Mouse (Mus musculus) ES-Bruce4 (cell line): ENCODE measurements around the gene Ugt1a7c. TPM values are rescaled to one million over a fixed set of nuclear protein-coding genes. Genes with fewer than 3 reads are reported as not detected.
"Not testable (repeated sequence)": the region's sequence is repeated elsewhere in the genome, so short reads cannot be mapped to it uniquely, and the experiment has no call there.

Experiments
- H3K27ac ChIP-seq: 2 replicates; pipeline ENCODE4 v1.5.1; 2012; ENCODE audit warnings: low read length, inconsistent platforms; ENCODE audit not compliant: insufficient read depth
- H3K27me3 ChIP-seq: 2 replicates; pipeline ENCODE4 v1.6.1; 2012; ENCODE audit warnings: mild to moderate bottlenecking, low read length, inconsistent platforms; ENCODE audit not compliant: control insufficient read depth, poor library complexity, insufficient read depth, severe bottlenecking
- H3K36me3 ChIP-seq: 2 replicates; pipeline ENCODE4 v1.6.1; 2012; ENCODE audit warnings: inconsistent platforms, mild to moderate bottlenecking, low read length, moderate library complexity; ENCODE audit not compliant: control insufficient read depth, poor library complexity, insufficient read depth, severe bottlenecking
- H3K4me1 ChIP-seq: one replicate; pipeline ENCODE4 v1.8.1; 2011; ENCODE audit warnings: low read length; ENCODE audit not compliant: control insufficient read depth, insufficient read depth
- H3K4me3 ChIP-seq: 2 replicates; pipeline ENCODE4 v1.5.1; 2011; ENCODE audit warnings: low read depth, mild to moderate bottlenecking, low read length
- H3K9ac ChIP-seq: 2 replicates; pipeline ENCODE4 v1.6.1; 2012; ENCODE audit warnings: low read depth, mild to moderate bottlenecking, inconsistent platforms; ENCODE audit not compliant: poor library complexity, severe bottlenecking
- H3K9me3 ChIP-seq: replicated peaks from 2 replicates; pipeline ENCODE4 v1.6.1; 2012; ENCODE audit warnings: mild to moderate bottlenecking, low read length, inconsistent platforms; ENCODE audit not compliant: control insufficient read depth, poor library complexity, insufficient read depth, severe bottlenecking
- CTCF ChIP-seq: IDR thresholded peaks from one replicate; pipeline ENCODE4 v1.8.1; 2011; ENCODE audit warnings: low read depth, low read length
- EP300 ChIP-seq: IDR thresholded peaks from 2 replicates; pipeline ENCODE4 v1.6.1; 2011; ENCODE audit warnings: low read depth, low read length; ENCODE audit not compliant: insufficient read depth
- POLR2A ChIP-seq: IDR thresholded peaks from one replicate; pipeline ENCODE4 v1.8.1; 2011; ENCODE audit warnings: low read length; ENCODE audit not compliant: insufficient read depth
- polyA plus RNA-seq: library from polyadenylated mRNA; stranded (reverse); fragments of >200 nt; gene quantifications from 2 replicates; pipeline ENCODE4 v1.2.4, GENCODE M21; 2011; ENCODE audit warnings: low read depth; ENCODE audit not compliant: missing spikeins, insufficient read depth, insufficient read length

Gene Ugt1a7c
- polyA plus RNA-seq, 1 experiment: not detected

- no peaks in the 10 kb centered on the region for H3K36me3 ChIP-seq
- no peak overlapping the region for H3K27ac ChIP-seq
- no peaks in the 10 kb centered on the region for H3K27me3 ChIP-seq
- H3K9me3 ChIP-seq: no peaks in the 10 kb centered on the region; the same call in 1 of the 2 replicates
- no peak for TF ChIP-seq POLR2A
- no peak for TF ChIP-seq EP300
- no peak for TF ChIP-seq CTCF
- no peaks in the 10 kb centered on the region for H3K4me1 ChIP-seq
- no peak overlapping the region for H3K4me3 ChIP-seq
- no peak overlapping the region for H3K9ac ChIP-seq
These were observed 129.3 kb downstream of the Ugt1a7c start for GRCm38 (mm10) chr1:88224029-88224776.

GRCm38 (mm10) chr1:88225301-88225700 is 130.4 kb downstream of the Ugt1a7c start:
- not testable (repeated sequence) for H3K9ac ChIP-seq, H3K27me3 ChIP-seq, H3K9me3 ChIP-seq, H3K36me3 ChIP-seq, H3K4me3 ChIP-seq, H3K27ac ChIP-seq, H3K4me1 ChIP-seq

GRCm38 (mm10) chr1:88225741-88226140 is 130.9 kb downstream of the Ugt1a7c start:
- Histone ChIP-seq H3K9ac (no peak overlapping the region), H3K4me1 (no peaks in the 10 kb centered on the region), H3K9me3 (no peaks in the 10 kb centered on the region; the same call in 1 of the 2 replicates), H3K27ac (no peak overlapping the region), H3K4me3 (no peak overlapping the region), H3K36me3 (no peaks in the 10 kb centered on the region), H3K27me3 (no peaks in the 10 kb centered on the region)
- TF ChIP-seq POLR2A: no peak
- TF ChIP-seq CTCF: no peak
- no peak for TF ChIP-seq EP300

GRCm38 (mm10) chr1:88226670-88227379 is 132.0 kb downstream of the Ugt1a7c start, which contains the start of gene Mroh2a:
Gene Mroh2a, plus strand, starts transcription at chr1:88226986.
- no peaks in the 10 kb centered on the region for H3K27me3 ChIP-seq
- H3K36me3 ChIP-seq: no peaks in the 10 kb centered on the region
- no peak within 1 kb of the TSS for H3K27ac ChIP-seq
- no peak for TF ChIP-seq POLR2A
- no peak for TF ChIP-seq EP300
- TF ChIP-seq CTCF: no peak
- H3K4me1 ChIP-seq: no peaks in the 10 kb centered on the region
- no peak within 1 kb of the TSS for H3K9ac ChIP-seq
- H3K4me3 ChIP-seq: no peak within 1 kb of the TSS
- H3K9me3 ChIP-seq: no peaks in the 10 kb centered on the region; the same call in 1 of the 2 replicates

GRCm38 (mm10) chr1:88227482-88227881 is 132.6 kb downstream of the Ugt1a7c start:
- Histone ChIP-seq H3K27me3 (no peaks in the 10 kb centered on the region), H3K9ac (no peak overlapping the region), H3K4me1 (no peaks in the 10 kb centered on the region), H3K9me3 (no peaks in the 10 kb centered on the region), H3K4me3 (no peak overlapping the region), H3K36me3 (no peaks in the 10 kb centered on the region), H3K27ac (no peak overlapping the region)
- TF ChIP-seq POLR2A: no peak
- TF ChIP-seq EP300: no peak
- TF ChIP-seq CTCF: no peak

GRCm38 (mm10) chr1:88228121-88228520 is 133.3 kb downstream of the Ugt1a7c start:
- Histone ChIP-seq H3K9ac (no peak overlapping the region), H3K27ac (no peak overlapping the region), H3K4me1 (no peaks in the 10 kb centered on the region), H3K9me3 (no peaks in the 10 kb centered on the region), H3K4me3 (no peak overlapping the region), H3K27me3 (no peaks in the 10 kb centered on the region), H3K36me3 (no peaks in the 10 kb centered on the region)
- TF ChIP-seq POLR2A: no peak
- no peak for TF ChIP-seq CTCF
- no peak for TF ChIP-seq EP300
